Mouse (Mus musculus) hindlimb bud, embryonic 11.5 days (tissue): ENCODE data around the gene Elovl2.
"Not testable (repeated sequence)": the region's sequence is repeated elsewhere in the genome, so short reads cannot be mapped to it uniquely, and the experiment has no call there.

Experiments used
- DNase-seq: peaks from one replicate; pipeline ENCODE4 v3.0.0-alpha.2; 2012; ENCODE audit warnings: low read depth, low spot score; ENCODE audit errors: extremely low spot score

Elovl2 gene

DNA sequence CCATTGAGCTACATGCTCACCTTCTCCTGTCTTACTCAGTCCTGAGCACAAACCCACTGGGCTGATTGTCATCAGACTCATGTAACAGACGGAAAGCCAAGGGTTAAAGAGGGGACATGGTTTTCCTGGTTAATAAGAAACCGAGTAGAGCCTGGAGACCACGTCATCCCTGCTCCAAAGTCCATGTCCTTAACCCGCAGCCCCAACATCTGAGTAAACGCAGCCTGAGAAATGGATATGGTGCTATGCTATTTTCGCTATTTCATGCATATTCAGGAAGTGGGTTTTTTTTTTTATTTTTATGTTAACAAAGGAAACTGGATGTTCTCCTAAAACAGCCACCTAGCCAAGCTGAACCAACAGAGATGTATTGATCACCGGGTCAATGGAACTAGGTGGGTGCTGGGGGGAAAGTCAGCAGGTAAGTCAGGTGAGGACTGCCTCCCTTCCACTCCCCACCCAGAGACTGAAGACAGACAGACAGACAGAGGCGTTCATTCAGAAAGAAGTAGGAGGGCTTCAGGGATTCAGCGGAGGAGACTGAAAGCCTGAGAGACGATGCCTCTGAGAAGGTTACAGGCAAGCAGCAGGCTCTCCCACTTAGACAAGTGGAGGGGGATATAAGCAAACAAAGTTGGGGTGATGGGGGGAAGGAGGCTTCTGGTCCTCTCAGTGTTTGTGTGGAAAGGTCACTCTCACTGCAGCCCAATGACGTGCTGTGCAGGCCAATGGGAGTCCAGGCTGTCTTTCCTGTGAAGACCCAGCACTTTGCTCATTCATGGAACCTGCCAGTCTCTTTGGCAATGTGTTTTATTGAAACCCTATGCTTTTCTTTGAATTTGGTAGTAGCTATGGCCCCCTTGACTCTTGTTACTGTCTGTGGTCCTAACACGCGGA is 15.9 kb upstream of the Elovl2 start:
- no peak for DNase-seq

DNA sequence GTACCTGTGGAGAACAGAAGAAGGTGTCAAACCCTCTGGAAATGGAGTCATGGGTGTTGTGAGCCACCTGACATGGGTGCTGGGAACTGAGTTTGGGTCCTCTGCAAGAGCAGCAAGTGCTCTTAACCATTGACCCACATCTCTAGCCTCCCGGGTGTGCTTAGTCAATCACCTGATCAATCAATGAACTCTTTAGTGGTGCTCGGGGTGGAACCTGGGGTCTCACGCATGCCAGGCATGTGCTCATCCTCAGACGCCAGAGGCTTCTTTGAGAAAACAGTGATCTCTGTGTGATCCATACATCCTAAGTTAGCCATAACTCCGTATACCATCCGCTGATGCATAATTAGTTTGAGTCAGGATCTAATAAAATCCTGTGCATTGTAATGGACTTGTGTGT is 15.0 kb upstream of the Elovl2 start:
- DNase-seq, result no peak

DNA sequence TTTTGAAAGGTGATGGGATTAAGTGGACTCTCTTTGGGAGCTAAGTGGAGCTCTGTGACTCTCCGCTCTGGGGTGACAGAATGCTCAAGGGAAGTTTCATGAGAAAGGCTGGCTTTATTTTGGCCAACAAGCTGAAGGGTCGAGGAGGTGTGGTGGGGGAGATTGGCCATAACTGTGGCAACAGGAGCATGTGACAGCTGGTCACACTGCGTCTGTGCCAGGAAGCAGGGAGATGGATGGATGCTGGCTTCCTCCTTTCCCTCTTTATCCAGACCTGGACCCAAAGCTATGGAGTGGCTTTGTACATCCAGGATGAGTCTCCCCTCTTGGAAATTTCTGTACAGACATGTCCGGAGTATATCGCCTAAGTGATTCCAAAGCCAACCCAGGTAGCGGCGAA is 13.0 kb upstream of the Elovl2 start:
- no peak for DNase-seq

DNA sequence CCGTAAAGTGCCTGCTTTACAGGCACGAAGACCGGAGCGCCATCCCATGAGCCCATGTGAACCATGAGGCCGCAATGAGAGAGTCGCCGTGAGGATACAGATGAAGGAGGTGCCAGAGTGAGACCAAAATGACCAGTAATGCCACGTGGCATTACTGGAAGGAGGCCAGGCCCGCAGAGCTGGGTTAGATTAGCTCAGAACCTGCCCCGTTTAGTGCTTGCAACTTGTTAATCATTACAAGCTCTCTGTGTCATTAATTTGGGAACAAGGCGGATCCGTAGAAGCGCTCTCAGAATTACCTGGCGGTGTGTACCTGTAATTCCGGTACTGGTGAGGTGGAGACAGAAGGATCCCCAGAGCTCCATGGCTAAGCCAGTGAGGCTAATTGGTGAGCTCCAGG is 12.0 kb upstream of the Elovl2 start:
- no peak for DNase-seq

DNA sequence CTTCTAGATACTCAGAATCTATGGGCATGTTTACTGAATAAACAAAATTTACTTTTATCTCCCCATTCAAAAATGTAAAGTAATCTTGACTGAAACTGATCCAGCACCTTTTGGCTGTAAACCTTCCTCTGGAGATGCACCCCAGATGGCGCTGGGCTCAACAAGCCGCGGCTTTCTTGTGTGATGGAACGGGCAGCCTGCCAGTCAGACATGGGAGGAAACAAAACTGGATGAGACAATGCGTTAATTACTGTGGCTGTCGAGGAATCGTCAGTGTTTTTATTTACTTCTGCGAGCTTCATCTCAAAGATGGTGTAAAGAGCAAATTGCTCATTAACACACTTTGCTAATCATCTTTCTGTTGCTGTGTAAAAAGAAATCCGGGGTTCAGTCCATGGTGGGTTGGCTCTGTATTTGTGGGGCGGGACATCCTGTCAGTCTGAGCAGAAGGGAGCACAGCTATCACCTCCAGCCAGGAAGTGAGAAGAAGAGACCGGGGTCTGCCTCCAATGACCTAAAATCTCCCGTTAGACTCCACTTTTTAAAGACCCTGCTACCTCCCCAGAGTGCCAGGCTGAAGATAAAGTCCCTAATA is 11.3 kb upstream of the Elovl2 start:
- DNase-seq, result no peak

DNA sequence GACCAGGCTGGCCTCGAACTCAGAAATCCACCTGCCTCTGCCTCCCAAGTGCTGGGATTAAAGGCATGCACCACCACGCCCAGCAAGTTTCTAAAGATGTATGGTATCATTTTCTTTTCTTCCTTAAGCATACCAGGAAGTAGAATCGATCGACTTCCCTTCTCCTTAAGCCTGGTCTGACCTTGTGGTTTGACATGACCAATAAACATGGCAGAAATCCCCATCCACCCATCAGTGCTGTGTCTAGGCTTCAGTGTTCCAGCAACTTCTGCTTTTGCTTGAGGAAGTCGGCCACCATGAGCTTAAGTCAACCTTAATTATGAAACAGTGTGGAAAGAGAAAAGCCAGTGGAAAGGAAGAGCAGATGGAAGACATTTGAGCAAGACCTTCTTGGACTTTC is 10.1 kb upstream of the Elovl2 start:
- DNase-seq, result no peak

DNA sequence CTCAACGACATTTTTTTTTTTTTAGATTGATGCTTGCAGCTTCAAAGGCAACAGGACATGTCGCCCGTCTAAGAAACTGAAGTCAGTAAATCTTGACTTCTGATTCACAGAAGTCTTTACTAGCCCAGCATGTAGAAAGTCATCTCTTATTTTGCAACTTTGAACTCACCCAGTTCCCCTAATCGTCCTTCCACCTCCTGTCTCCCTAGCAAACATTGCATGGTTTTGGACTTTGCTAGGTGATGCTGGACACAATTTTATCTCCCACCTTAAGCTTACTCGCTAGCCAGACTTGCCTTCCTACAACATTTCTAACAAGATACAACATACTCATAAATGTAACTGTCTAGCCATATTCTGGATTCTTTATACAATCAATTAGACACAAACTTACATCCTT is 7.9 kb upstream of the Elovl2 start:
- no peak for DNase-seq

DNA sequence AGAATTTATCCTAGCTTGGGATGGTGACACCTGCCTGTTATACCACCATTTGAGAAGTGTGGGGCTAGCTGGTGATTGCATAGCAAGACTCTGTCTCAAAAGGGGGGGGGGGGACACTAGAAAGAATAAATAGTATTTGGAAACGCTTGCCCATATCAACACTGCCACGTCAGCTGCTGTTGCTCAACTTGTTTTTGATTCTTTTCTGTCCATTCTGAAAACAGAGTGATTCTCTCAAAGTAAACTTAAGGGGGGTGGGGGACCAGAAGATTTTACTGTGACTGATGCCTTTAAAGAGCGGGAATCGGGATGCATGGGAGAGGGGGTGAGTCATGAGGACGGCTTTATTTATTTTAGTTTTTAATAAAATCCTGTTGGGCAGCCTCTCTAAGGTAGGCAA is 6.3 kb upstream of the Elovl2 start:
- no peak for DNase-seq

DNA sequence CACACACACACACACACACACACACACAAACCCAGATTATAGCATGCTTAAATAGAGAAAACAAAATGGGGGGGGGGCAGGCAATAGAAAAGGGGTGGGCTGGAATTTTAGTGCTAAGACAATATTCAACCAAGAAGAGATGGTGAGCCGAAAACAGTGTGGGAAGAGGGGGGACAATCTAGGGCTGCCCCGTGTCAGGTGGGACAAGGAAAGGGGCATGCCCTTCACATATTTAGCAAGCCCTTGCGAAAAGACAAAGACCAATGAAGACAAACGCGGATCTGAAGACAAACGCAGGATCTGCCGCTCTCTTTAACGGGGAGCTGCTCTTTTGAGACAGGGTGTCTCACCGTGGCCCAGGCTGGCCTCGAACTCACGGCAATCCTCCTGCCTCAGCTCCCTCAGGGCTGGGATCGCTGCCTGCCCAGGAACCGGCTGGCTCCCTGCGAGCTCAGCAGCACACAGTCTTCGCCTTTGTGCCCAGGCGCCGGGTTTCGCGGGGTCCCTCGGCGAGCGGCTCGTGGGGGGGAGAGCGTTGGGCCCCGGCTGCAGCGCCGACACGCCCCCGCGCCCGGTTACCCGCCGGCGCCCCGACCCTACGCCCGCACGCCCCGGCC is 410 bp downstream of the Elovl2 start:
- DNase-seq, result no peak

DNA sequence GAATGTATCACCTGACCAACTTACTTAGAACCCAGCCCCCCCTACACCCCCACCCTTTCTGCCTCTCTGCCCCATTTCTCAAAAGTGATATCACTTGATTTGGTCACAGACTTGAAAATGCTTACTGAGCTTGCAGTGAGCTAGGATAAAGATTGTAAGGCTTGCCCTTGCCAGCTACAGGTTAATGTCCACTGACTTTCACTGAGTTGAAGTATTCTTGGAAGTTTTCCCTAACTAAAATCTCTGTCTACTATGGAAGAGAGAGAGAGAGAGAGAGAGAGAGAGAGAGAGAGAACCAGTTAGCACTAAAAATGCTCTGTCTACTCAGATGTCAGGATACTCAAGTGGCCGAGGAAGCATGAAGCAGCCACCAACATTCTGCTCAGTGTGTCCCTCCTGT is 1.1 kb downstream of the Elovl2 start:
- DNase-seq, result no peak

DNA sequence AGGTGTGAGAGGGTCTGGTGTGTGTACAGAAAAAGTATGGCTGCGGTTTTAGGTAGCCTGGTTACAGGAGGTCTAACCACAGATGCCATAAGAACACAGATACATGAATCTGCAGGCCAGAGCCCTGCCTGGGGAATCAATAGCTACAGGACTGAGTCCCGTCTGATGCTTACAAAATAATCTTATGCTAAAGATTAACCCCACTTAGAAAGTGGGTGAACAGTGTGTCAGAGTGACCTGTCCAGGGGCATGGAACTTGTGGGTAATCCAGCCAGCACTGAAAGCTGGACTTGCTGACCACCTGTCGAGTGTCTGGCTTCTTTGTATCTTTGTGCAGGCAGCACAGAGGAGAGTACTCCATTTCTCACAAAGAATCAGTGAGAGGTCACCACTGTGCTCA is 4.0 kb downstream of the Elovl2 start:
- no peak for DNase-seq

DNA sequence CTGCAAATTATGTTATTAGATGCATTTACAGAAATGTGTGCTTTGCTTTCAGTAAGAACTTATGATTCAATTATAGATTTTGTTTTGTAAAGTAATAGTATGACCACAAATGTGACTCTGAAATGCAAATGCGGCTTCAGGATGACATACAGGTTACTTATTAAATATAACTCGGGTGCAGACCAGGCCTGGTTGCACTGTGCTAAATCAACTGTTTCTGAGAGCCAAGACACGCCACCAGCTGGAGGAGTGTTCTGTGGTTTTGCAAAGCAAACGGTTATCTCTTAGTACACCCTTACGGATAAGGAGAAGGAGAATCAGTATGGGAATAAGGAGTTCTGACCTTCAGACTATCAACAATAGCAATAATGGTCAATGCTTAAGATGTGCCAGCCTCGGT is 4.5 kb downstream of the Elovl2 start:
- no peak for DNase-seq

DNA sequence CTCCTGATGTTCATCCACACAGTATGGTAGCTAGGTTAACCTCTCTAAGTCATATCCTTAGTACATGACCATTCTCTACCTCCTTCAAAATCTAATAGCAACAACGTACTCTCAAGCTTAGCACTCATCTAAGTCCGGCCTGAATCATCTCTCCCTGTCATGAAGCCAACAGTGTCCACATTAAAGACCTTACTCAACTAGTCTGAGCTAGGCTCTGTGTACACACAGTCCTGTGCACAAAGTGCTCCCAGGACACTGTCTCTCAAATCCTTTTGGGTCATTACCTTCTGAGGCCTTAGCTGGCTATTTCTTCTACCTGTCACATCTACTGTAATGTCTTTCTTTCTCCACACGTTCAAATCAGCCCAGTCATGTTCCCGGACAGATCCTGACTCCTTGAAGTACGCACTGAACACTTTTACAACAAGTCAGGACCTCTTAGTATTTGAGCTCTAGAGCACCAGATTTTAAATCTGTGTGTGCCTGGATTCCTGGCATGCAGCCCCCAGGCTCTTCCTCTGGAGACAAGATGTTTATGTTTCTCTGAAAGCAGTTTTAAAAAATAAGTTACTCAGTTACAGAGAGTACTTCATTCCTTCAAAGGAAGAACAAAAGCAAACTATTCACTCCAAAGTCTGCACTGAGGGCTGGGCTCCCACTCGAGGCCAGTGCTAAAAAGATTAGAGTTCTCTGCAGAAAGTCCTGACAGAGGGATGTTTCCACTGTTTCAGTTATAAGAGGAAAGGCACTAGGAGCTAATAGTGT is 7.5 kb downstream of the Elovl2 start:
- no peak for DNase-seq

DNA sequence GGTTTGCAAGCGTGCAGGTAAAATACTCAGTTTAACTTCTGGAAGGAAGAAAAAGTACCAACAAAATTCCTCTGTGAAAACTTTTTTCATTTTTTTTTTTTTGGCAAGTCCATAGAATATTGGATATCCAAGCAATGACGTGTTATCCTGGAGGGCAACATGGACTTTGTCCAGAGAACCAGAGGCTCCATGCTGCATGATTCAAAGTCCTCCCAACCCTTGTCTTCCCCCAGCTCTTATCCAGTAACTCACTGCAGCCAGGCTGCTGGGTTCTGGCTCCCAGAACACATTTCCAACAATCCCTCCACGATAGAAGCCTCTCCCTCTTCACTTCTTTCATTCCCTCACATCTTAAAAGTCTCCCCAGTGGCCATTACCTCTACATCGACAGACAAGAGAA is 8.9 kb downstream of the Elovl2 start:
- no peak for DNase-seq

DNA sequence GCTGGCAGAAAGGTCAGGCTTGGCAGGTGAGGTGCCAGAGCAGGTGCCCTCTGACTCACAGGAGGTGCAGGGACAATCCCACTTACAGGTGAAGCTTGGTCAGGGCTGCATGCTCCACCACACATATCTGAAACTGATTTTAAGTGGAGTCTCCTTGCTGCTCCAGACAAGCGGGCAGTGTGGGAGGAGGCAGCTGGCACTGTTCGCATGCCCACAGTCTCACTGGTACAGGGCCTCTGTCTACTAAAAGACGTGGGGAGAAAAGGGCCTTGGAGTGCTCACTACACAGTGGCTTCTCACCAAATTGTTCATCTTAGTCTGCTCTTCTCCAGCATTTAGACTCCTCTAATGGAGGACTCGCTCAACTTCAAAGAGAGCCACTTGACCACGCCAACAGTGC is 14.0 kb downstream of the Elovl2 start:
- DNase-seq, result no peak

DNA sequence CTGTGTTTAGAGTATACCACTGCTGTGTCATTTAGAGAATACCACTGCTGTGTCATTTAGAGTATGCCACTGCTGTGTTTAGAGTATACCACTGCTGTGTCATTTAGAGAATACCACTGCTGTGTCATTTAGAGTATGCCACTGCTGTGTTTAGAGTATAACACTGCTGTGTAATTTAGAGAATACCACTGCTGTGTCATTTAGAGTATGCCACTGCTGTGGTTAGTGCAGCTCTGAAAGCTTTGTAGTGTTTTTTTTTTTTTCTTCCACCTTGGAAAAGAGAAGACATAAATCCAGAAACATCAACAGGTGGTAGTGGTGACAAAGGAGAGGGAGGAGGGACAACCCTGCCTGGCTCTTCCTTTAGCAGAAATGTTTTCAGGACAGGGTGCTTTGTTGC is 14.6 kb downstream of the Elovl2 start:
- DNase-seq, result not testable (repeated sequence)

DNA sequence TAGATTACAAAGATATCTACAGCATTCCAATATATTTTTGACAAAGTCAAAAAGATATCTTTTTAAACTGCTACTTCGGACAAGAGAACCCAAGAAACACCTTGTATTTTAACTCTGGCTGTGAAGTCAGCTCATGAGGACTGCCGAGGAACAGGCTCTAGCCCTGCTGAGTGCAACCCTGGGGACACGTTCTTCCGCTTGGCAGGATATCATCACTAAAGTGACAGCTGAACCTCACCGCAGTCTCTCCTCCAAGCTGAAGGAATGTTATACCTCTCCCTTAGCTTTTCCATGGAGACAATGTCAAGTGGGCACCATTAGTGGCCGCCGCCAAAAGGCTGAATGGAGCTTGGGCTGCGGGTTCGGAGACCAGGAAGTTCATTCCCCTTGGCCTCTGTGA is 16.5 kb downstream of the Elovl2 start:
- DNase-seq, result no peak

DNA sequence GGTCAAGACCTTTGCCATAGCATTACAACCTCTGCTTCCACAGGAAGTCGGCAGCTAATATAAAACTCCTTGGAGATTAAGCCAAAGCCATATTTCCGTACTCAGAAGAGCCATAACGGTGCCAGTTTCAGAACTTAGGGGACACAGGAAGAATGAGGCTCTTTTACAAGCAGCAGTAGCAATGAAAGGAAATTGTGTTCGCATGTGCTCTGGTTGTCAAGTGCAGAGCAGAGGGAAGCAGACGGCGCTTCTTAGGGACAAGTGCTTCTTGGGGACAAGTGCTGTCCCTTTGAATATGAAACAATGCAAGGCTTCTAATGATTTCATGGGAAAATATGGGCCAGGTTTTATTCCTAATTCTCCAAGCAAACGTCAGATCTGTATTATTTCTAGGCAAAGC is 16.9 kb downstream of the Elovl2 start:
- no peak for DNase-seq

DNA sequence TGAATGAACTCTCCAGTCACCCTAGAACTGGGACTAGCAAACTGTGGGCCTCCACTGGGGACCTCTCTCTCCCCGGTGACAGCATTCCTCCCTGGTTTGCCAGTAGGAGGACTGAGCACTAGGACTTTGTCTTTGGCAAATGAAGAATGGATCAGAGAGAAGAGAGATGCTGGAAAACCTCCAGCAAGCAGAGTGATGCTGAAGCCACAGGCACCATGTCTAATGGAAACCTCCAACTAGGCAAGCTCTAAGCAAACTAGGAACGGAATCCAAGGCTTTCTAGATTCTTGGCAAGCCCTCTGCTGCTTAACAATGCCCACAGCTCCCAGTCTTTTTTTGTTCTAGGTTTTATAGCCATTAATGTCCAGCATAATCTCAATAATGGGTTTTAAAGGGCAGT is 19.3 kb downstream of the Elovl2 start:
- no peak for DNase-seq

DNA sequence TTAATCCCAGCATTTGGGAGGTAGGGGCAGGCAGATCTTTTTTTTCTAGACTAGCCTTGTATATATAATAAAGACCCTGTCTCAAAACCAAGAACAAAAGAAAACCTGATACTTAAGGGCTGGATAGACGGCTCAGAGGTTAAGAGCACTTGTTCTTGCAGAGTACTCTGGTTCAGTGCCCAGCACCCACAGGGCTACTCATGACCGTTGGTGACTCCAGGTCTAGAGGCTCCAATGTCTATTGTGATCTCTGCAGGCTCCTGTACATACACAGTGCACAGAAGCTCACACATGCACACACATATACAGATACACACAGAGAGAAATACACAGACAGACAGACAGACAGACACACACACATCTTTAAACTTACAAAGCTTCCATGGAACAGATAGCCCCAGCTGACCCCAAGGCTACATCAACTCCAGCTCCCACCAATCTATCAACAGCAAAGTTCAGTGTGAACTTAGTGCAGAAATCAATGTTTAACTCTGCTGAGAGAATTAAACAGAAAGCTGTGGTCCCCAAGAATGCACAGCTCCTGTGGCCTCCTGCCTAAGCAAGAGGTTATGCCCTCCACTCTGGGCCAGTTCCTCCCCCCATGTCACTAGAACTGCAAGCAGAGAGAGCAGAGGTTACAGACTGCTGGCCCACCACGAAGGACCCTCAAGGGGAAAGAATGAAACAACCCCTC is 24.4 kb downstream of the Elovl2 start:
- no peak for DNase-seq

DNA sequence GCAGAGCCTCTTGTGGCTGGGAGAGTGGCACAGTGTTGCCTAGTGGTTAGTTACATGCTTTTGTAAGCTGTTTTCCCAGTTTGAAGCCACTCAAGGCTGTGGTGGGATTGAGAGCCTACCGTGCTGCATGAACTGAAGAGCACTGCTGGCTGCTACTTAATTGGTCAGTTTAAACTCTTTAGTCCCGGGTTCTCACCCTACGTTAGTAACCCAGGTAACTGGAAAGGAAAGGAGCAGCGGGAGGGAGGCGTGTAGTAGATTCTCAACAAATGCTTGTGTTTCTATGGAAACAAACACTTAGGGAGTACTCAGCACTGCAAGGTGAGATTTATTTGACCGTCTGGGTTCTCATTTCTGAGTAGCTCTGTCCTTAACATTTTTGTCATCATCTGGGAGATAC is 32.3 kb downstream of the Elovl2 start:
- no peak for DNase-seq
